In the genomic region with DNA sequence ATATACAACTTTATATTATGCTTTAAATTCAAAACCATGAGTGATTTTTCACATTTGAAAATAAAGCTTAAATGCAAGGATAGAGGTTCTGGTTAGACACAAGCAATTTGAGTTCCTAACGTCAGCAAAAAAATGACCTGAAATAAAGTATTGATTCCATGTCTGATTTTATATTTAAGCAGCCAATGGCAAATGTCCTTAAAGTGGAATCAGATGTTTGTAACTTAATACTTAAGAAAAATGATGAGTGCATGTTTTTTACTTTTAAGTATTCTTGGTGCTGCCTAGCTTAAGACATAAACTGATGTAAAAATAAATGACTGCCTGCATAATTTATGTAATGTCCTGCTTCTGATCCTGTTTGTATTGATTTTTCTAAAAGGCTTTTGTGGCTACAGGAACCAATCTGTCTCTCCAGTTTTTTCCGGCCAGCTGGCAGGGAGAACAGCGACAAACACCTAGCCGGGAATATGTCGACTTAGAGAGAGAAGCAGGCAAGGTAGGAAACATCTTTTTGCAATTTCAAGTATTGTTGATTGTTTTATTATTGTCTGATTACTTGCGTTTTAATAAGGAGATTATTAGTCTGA, we compare ENCODE assay signal across 29 mouse cellular contexts. TPM values are rescaled to one million over a fixed set of nuclear protein-coding genes. Genes with fewer than 3 reads are reported as not detected.
"Had no signal": no experiment of that assay in that cellular context is flagged by ENCODE, and none has a peak within 500 bp of the region (broad histone marks: within the 10 kb centered on the region; RNA-seq: fewer than 3 reads in every experiment).

No protein-coding gene starts in this region.

- H3K27me3 ChIP-seq: limb, embryonic 13.5 days; midbrain, embryonic 12.5 days; midbrain, embryonic 15.5 days; neural tube, embryonic 12.5 days; neural tube, embryonic 15.5 days had no signal

- ATAC-seq: liver, postnatal 0 days; lung, postnatal 0 days; midbrain, embryonic 15.5 days had no signal

- H3K4me3 ChIP-seq: layer of hippocampus, adult 2 months; limb, embryonic 10.5 days; limb, embryonic 13.5 days; midbrain, embryonic 12.5 days; midbrain, embryonic 15.5 days; neural tube, embryonic 12.5 days; neural tube, embryonic 15.5 days had no signal

- H3K4me1 ChIP-seq: limb, embryonic 10.5 days; neural tube, embryonic 12.5 days had no signal

- H3K4me2 ChIP-seq: limb, embryonic 13.5 days; lung, embryonic 14.5 days; midbrain, embryonic 12.5 days; midbrain, embryonic 15.5 days; neural tube, embryonic 12.5 days; neural tube, embryonic 15.5 days had no signal

- H3K36me3 ChIP-seq: midbrain, embryonic 15.5 days; neural tube, embryonic 15.5 days had no signal

- H3K9ac ChIP-seq: limb, embryonic 13.5 days; liver, embryonic 14.5 days; liver, postnatal 0 days; lung, embryonic 14.5 days; midbrain, embryonic 12.5 days; midbrain, embryonic 15.5 days; neural tube, embryonic 12.5 days; neural tube, embryonic 15.5 days had no signal

- DNase-seq: kidney, adult 9 months; kidney, postnatal 14 days; layer of hippocampus, adult 9-11 months; liver; liver, postnatal 0 days; lung, embryonic 14.5 days; thymus, adult 2 months; thymus, postnatal 14 days; thymus, postnatal 4 days had no signal

- H3K9me3 ChIP-seq: limb, embryonic 10.5 days; limb, embryonic 13.5 days; midbrain, embryonic 12.5 days; midbrain, embryonic 15.5 days; neural tube, embryonic 12.5 days; neural tube, embryonic 15.5 days had no signal

- H3K27ac ChIP-seq: layer of hippocampus, adult 2 months; limb, embryonic 10.5 days; limb, embryonic 13.5 days; liver, embryonic 14.5 days; macrophage; midbrain, embryonic 12.5 days; midbrain, embryonic 15.5 days; neural tube, embryonic 12.5 days; neural tube, embryonic 15.5 days; stomach, postnatal 0 days had no signal

RNA-seq across cellular contexts. Expression of a gene that starts 46.7 kb away (rescaled TPM):
- total RNA-seq: layer of hippocampus, adult 2 months; layer of hippocampus, postnatal 25 days; left cerebral cortex, adult 18-20 months; left cerebral cortex, postnatal 25 days; megakaryocyte, adult 5-6 weeks had no signal
- polyA plus RNA-seq: kidney, embryonic 16.5 days; large intestine, adult 2 months; limb, embryonic 10.5 days; limb, embryonic 13.5 days; liver, embryonic 14.5 days; lung, embryonic 14.5 days; lung, postnatal 0 days; macrophage; midbrain, embryonic 12.5 days; neural tube, embryonic 12.5 days; small intestine, adult 2 months; spleen, adult 2 months; stomach, embryonic 14.5 days; stomach, postnatal 0 days; thymus, adult 2 months had no signal
